Mouse (Mus musculus) forebrain, embryonic 16.5 days (tissue): Measurements from ENCODE around the gene Rap1gap2. TPM values are rescaled to one million over a fixed set of nuclear protein-coding genes. Genes with fewer than 3 reads are reported as not detected.

Source experiments
- ATAC-seq: fragments of 200-750 bp; cut with Nextera tagmentation; 2 replicates; pipeline ENCODE4 v1.8.0; 2017; ENCODE audit warnings: mild to moderate bottlenecking, moderate library complexity
- H3K27ac ChIP-seq: fragments of 300-500 bp; sonication (generic); 2 replicates; pipeline ENCODE4 v1.5.1; 2014; ENCODE audit warnings: low read length, control low read depth
- H3K27me3 ChIP-seq: fragments of 300-500 bp; sonication (generic); replicated peaks from 2 replicates; pipeline ENCODE4 v1.6.1; 2014; ENCODE audit warnings: low read length; ENCODE audit not compliant: control insufficient read depth, insufficient read depth
- H3K36me3 ChIP-seq: fragments of 300-500 bp; sonication (generic); 2 replicates; pipeline ENCODE4 v1.6.1; 2014; ENCODE audit not compliant: control insufficient read depth, insufficient read depth
- H3K4me1 ChIP-seq: fragments of 300-500 bp; sonication (generic); replicated peaks from 2 replicates; pipeline ENCODE4 v1.6.1; 2014; ENCODE audit warnings: low read length; ENCODE audit not compliant: control insufficient read depth, insufficient read depth
- H3K4me2 ChIP-seq: fragments of 300-500 bp; sonication (generic); 2 replicates; pipeline ENCODE4 v1.6.1; 2014; ENCODE audit warnings: mild to moderate bottlenecking, low read length, control low read depth
- H3K4me3 ChIP-seq: fragments of 300-500 bp; sonication (generic); replicated peaks from 2 replicates; pipeline ENCODE4 v1.5.1; 2014; ENCODE audit warnings: mild to moderate bottlenecking, low read length, control low read depth
- H3K9ac ChIP-seq: fragments of 300-500 bp; sonication (generic); replicated peaks from 2 replicates; pipeline ENCODE4 v1.6.1; 2014; ENCODE audit warnings: low read depth, low read length, control low read depth
- H3K9me3 ChIP-seq: fragments of 300-500 bp; sonication (generic); 2 replicates; pipeline ENCODE4 v1.6.1; 2016; ENCODE audit warnings: low read length; ENCODE audit not compliant: control insufficient read depth
- WGBS: fragments of 180-500 bp; shearing (Covaris S2); extraction: QIAGEN DNeasy Blood & Tissue Kit; methylation state at CpG from one replicate; pipeline ENCODE4 v1.1.7; 2014; 5-methylcytosine and 5-hydroxymethylcytosine counted together
- polyA plus RNA-seq: library from polyadenylated mRNA; unstranded; fragments of >200 nt; fragmentation: Nextera tagmentation; extraction: Ambion mirVana; gene quantifications from 2 replicates; pipeline ENCODE4 v1.2.1, GENCODE M21; 2015

Gene Rap1gap2
- polyA plus RNA-seq, 1 experiment from 2014 or later = 12.9 TPM

GRCm38 (mm10) chr11:74625333-74625732 is 14.6 kb upstream of the Rap1gap2 start:
- no peaks in the 10 kb centered on the region for H3K9me3 ChIP-seq
- peaks cover 4% of the 10 kb centered on the region for H3K4me1 ChIP-seq
- H3K27me3 ChIP-seq = peaks cover 10% of the 10 kb centered on the region
- H3K4me2 ChIP-seq = no peak overlapping the region
- ATAC-seq = no peak
- no peak overlapping the region for H3K27ac ChIP-seq
- H3K36me3 ChIP-seq = no peaks in the 10 kb centered on the region
- H3K4me3 ChIP-seq = no peak overlapping the region
- H3K9ac ChIP-seq = no peak overlapping the region

DNA sequence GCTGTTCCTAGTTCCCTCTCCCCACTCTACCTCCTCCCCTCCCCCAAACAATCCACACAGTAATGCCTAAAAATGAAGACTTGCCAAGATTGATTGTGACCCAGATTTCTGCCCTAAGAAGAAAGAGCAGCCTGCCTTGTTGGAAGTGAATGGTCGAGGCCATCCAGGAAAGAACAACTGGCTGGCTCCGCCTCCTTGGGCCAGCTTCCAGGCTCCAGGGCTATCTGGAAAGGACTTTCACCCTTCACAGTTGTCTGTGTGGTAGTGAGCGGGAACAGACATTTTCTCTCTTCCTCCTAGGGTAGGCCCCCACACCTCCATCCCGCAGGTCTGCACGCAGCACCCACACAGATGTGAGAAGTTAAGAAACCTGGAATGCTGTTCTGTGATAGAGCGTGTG is 13.0 kb upstream of the Rap1gap2 start:
- Histone ChIP-seq H3K4me3 (no peak overlapping the region), H3K4me2 (no peak overlapping the region), H3K9ac (no peak overlapping the region), H3K4me1 (peaks cover 7% of the 10 kb centered on the region), H3K27ac (no peak overlapping the region), H3K36me3 (no peaks in the 10 kb centered on the region), H3K27me3 (peaks cover 12% of the 10 kb centered on the region), H3K9me3 (no peaks in the 10 kb centered on the region)
- 70% methylated on average over 6 of the region's 6 CpGs for WGBS
- ATAC-seq = no peak

DNA sequence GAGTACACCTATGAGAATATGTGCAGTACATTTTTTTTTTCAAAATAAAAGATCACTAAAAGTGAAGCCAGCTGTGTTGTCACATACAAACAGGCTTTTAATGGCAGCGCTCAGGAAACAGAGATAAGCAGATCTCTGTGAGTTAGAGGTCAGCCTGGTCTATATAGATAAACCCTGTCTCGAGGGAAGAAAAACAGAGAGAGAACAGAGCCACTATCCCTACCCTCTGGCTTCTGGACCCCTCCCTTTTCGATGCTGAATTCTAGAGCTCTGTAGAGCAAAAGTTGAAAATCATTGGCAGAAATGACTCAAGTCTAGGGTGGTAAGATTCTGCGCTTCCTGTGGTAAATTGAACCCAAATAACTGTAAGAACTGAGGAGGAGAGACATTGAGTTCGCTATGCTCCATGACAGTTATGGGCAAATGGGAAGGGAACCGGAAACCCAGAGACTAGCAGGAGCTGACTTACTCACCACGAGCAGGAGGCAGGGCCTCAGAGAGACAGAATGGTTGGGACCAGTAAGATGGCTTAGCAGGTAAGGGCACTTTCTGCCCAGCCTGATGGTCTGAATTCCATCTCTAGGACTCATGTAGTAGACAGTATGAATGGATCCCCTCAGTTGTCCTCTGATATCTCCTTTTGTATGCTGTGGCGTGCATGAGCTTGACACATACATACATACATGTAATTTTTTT is 11.4 kb upstream of the Rap1gap2 start:
- Histone ChIP-seq H3K27me3 (peaks cover 14% of the 10 kb centered on the region), H3K4me3 (no peak overlapping the region), H3K4me2 (no peak overlapping the region), H3K9ac (no peak overlapping the region), H3K27ac (no peak overlapping the region), H3K4me1 (peaks cover 7% of the 10 kb centered on the region), H3K36me3 (no peaks in the 10 kb centered on the region), H3K9me3 (no peaks in the 10 kb centered on the region)
- WGBS = 80% methylated on average over 8 of the region's 8 CpGs
- ATAC-seq = no peak

DNA sequence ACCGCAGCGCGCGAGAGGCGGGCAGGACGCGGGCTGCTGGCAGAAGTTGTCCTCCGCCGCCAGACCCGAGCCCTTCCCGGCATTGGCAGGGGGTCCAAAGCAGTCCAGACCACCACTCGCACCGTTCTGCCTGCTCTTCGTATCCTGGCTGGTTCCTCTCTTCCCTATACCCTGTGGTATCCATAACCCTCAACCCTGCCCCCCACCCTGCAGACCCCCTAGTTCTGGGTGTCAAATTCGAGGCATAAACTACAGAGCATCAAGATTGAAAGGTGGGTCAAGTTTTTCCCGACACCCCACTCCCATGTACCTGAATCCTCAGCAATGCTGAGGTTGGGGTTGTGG is 9.2 kb upstream of the Rap1gap2 start:
- Histone ChIP-seq H3K27me3 (peaks cover 18% of the 10 kb centered on the region), H3K36me3 (no peaks in the 10 kb centered on the region), H3K9me3 (no peaks in the 10 kb centered on the region), H3K9ac (peak overlapping the region; percentile 83), H3K27ac (no peak overlapping the region), H3K4me1 (peaks cover 7% of the 10 kb centered on the region), H3K4me2 (peak overlapping the region; percentile 62), H3K4me3 (peak overlapping the region; percentile 74)
- WGBS = 2% methylated on average over 16 of the region's 16 CpGs
- ATAC-seq = no peak

- Histone ChIP-seq H3K27me3 (peaks cover 18% of the 10 kb centered on the region), H3K4me1 (peaks cover 7% of the 10 kb centered on the region), H3K4me2 (peak within 1 kb of the TSS; percentile 62), H3K9me3 (no peaks in the 10 kb centered on the region), H3K27ac (no peak within 1 kb of the TSS), H3K4me3 (peak within 1 kb of the TSS; percentile 74), H3K36me3 (no peaks in the 10 kb centered on the region), H3K9ac (peak within 1 kb of the TSS; percentile 83)
- peak; percentile 90 for ATAC-seq
- under 1% methylated on average over 52 of the region's 63 CpGs for WGBS
Observed at GRCm38 (mm10) chr11:74619201-74619955, 8.7 kb upstream of the Rap1gap2 start, which contains the start of gene Ccdc92b. Gene Ccdc92b (plus strand): TSS chr11:74619605.

- Histone ChIP-seq H3K4me1 (peaks cover 9% of the 10 kb centered on the region), H3K9ac (no peak overlapping the region), H3K36me3 (no peaks in the 10 kb centered on the region), H3K27ac (no peak overlapping the region), H3K4me3 (no peak overlapping the region), H3K4me2 (no peak overlapping the region), H3K9me3 (no peaks in the 10 kb centered on the region), H3K27me3 (peaks cover 33% of the 10 kb centered on the region)
- WGBS = 58% methylated on average over 5 of the region's 5 CpGs
- no peak for ATAC-seq
Observed at GRCm38 (mm10) chr11:74615571-74615970, 4.9 kb upstream of the Rap1gap2 start.

GRCm38 (mm10) chr11:74613428-74613827 is 2.7 kb upstream of the Rap1gap2 start:
- peaks cover 6% of the 10 kb centered on the region for H3K4me1 ChIP-seq
- no peak for ATAC-seq
- H3K27me3 ChIP-seq = peaks cover 41% of the 10 kb centered on the region
- no peaks in the 10 kb centered on the region for H3K9me3 ChIP-seq
- H3K9ac ChIP-seq = no peak overlapping the region
- H3K4me2 ChIP-seq = no peak overlapping the region
- no peaks in the 10 kb centered on the region for H3K36me3 ChIP-seq
- no peak overlapping the region for H3K27ac ChIP-seq
- H3K4me3 ChIP-seq = no peak overlapping the region
- 64% methylated on average over 4 of the region's 4 CpGs for WGBS

DNA sequence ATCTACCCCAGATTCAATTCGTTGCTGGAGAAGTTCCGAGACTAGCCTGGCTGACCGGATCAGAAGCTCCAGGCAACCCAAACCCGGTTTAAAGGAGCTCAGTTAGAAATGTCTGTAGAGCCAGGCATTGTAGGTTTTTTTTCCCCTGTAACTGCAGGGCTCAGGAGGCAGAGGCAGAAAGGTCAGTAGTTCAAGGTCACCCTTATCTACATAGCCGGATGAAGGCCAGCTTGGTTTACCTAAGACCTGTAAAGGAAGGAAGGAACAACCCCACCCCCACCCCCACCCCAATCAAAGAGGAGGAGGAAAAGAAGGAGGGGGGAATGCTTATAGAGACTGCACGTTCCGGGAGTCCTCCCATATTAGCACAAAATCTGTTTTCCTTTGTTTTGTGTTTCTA is 722 bp upstream of the Rap1gap2 start:
- no peak for ATAC-seq
- no peak overlapping the region for H3K4me3 ChIP-seq
- H3K36me3 ChIP-seq = no peaks in the 10 kb centered on the region
- 20% methylated on average over 7 of the region's 7 CpGs for WGBS
- H3K9ac ChIP-seq = no peak overlapping the region
- peaks cover 6% of the 10 kb centered on the region for H3K4me1 ChIP-seq
- peaks cover 39% of the 10 kb centered on the region for H3K27me3 ChIP-seq
- no peaks in the 10 kb centered on the region for H3K9me3 ChIP-seq
- H3K27ac ChIP-seq = no peak overlapping the region
- no peak overlapping the region for H3K4me2 ChIP-seq

DNA sequence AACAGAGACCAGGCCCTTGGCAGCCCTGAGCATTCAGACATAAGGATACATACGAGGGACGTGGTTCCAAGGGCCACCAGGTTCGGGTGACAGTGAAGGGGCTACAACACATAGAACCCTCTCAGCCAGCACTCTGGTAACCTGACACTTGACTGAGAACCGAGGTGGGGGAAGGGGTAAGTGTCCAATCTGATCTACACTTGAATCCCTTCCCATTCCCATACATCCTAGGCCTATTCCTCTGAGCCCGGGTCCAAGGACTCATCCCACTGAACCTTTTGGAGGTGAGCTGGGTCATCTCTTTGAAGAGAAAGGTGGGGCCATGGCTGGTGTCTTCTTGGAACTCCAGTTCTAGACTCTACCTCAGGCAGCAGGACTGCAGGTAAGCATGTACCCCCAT is 647 bp downstream of the Rap1gap2 start:
- Histone ChIP-seq H3K27ac (no peak overlapping the region), H3K36me3 (no peaks in the 10 kb centered on the region), H3K9me3 (no peaks in the 10 kb centered on the region), H3K4me2 (no peak overlapping the region), H3K4me1 (peaks cover 6% of the 10 kb centered on the region), H3K9ac (no peak overlapping the region), H3K4me3 (no peak overlapping the region), H3K27me3 (peaks cover 35% of the 10 kb centered on the region)
- ATAC-seq = no peak
- 21% methylated on average over 5 of the region's 5 CpGs for WGBS
